Mouse (Mus musculus) liver, embryonic 12.5 days (tissue): Measurements from ENCODE around the gene Lpp. TPM values are rescaled to one million over a fixed set of nuclear protein-coding genes. Genes with fewer than 3 reads are reported as not detected.

Source experiments
- ATAC-seq: fragments of 200-750 bp; cut with Nextera tagmentation; 2 replicates; pipeline ENCODE4 v1.8.0; 2017; ENCODE audit warnings: moderate number of reproducible peaks, mild to moderate bottlenecking, moderate library complexity
- H3K27ac ChIP-seq: fragments of 300-500 bp; sonication (generic); 2 replicates; pipeline ENCODE4 v1.5.1; 2016; ENCODE audit warnings: mild to moderate bottlenecking
- H3K27me3 ChIP-seq: fragments of 300-500 bp; sonication (generic); replicated peaks from 2 replicates; pipeline ENCODE4 v1.6.1; 2016; ENCODE audit warnings: mild to moderate bottlenecking, moderate library complexity
- H3K36me3 ChIP-seq: fragments of 300-500 bp; sonication (generic); 2 replicates; pipeline ENCODE4 v1.6.1; 2016; ENCODE audit warnings: mild to moderate bottlenecking, moderate library complexity
- H3K4me1 ChIP-seq: fragments of 300-500 bp; sonication (generic); 2 replicates; pipeline ENCODE4 v1.6.1; 2016
- H3K4me2 ChIP-seq: fragments of 300-500 bp; sonication (generic); 2 replicates; pipeline ENCODE4 v1.6.1; 2016; ENCODE audit warnings: mild to moderate bottlenecking, moderate library complexity
- H3K4me3 ChIP-seq: fragments of 300-500 bp; sonication (generic); 2 replicates; pipeline ENCODE4 v1.5.1; 2016; ENCODE audit warnings: mild to moderate bottlenecking, moderate library complexity
- H3K9ac ChIP-seq: fragments of 300-500 bp; sonication (generic); 2 replicates; pipeline ENCODE4 v1.6.1; 2016; ENCODE audit warnings: mild to moderate bottlenecking, moderate library complexity
- H3K9me3 ChIP-seq: fragments of 300-500 bp; sonication (generic); replicated peaks from 2 replicates; pipeline ENCODE4 v1.6.1; 2016; ENCODE audit warnings: mild to moderate bottlenecking, moderate library complexity
- WGBS: fragments of 180-500 bp; shearing (Covaris S2); methylation state at CpG from one replicate; pipeline ENCODE4 v1.1.7; 2016; ENCODE audit not compliant: insufficient replicate concordance; 5-methylcytosine and 5-hydroxymethylcytosine counted together
- polyA plus RNA-seq: library from polyadenylated mRNA; unstranded; fragments of >200 nt; fragmentation: Nextera tagmentation; extraction: Ambion mirVana; gene quantifications from 2 replicates; pipeline ENCODE4 v1.2.1, GENCODE M21; 2016

Gene Lpp
- polyA plus RNA-seq, 1 experiment from 2014 or later = 9.5 TPM

GRCm38 (mm10) chr16:24475305-24475947 lies 82.1 kb downstream of the Lpp start:
- no peak for ATAC-seq
- H3K27me3 ChIP-seq = no peaks in the 10 kb centered on the region
- no peak overlapping the region for H3K4me2 ChIP-seq
- no peak overlapping the region for H3K27ac ChIP-seq
- peaks cover 11% of the 10 kb centered on the region for H3K4me1 ChIP-seq
- 73% methylated on average over 8 of the region's 8 CpGs for WGBS
- no peaks in the 10 kb centered on the region for H3K9me3 ChIP-seq
- H3K9ac ChIP-seq = no peak overlapping the region
- H3K4me3 ChIP-seq = no peak overlapping the region
- H3K36me3 ChIP-seq = no peaks in the 10 kb centered on the region

DNA sequence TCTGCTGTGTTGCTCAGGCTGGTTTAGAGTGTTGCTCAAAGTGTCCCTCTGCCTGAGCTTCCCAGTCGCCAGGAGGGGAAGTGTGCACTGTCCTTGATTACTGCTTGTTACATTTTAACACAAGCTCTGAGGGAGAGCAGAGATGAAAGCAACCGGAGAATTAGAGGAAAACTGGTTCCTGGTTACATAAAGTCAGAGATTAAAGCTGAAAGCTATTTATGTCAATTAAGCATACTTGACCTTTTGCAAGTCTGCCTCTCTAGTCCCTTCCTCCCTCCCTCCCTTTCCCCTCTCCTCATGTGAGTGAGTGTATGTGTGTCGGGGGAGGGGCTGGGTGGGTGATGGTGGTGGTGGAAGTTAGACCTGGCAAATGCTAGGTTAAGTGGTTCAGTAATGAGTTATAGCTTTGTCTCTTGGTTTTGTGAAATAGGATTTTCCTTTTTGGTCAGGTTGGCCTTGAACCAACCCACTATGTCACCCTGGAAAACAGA lies 83.6 kb downstream of the Lpp start:
- 25% methylated on average over 3 of the region's 3 CpGs for WGBS
- Histone ChIP-seq H3K27ac (0 out of 2 replicates have a peak overlapping the region, but pooled peaks have one; percentile 8), H3K4me2 (no peak overlapping the region), H3K9me3 (no peaks in the 10 kb centered on the region), H3K36me3 (no peaks in the 10 kb centered on the region), H3K4me3 (no peak overlapping the region), H3K27me3 (no peaks in the 10 kb centered on the region), H3K4me1 (peaks cover 11% of the 10 kb centered on the region), H3K9ac (no peak overlapping the region)
- peak; percentile 40; the same call in 1 of the 2 replicates for ATAC-seq

DNA sequence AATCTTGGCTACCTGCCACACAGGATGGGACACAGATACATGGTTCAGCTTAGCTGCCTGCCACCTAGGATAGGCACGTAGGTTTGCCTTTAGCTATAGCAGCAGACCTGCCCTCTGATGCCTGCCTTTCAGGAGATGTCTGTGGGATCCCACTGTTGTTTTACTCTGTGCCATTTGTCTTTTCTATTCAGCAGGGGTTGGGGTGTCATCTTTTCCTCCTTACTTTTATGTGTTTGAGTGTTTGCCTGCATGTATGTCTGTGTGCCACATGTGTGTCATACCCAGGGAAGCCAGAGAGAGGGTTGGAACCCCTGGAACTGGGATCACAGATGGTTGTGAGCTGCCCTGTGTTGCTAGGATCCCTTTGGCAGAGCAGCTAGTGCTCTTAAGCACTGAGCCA lies 84.7 kb downstream of the Lpp start:
- WGBS = 65% methylated on average over 1 of the region's 1 CpGs
- no peak for ATAC-seq
- H3K9ac ChIP-seq = no peak overlapping the region
- no peak overlapping the region for H3K4me2 ChIP-seq
- H3K27ac ChIP-seq = no peak overlapping the region
- no peaks in the 10 kb centered on the region for H3K36me3 ChIP-seq
- peaks cover 11% of the 10 kb centered on the region for H3K4me1 ChIP-seq
- no peak overlapping the region for H3K4me3 ChIP-seq
- H3K9me3 ChIP-seq = no peaks in the 10 kb centered on the region
- no peaks in the 10 kb centered on the region for H3K27me3 ChIP-seq

- WGBS = 72% methylated on average over 4 of the region's 4 CpGs
Measured at GRCm38 (mm10) chr16:24478851-24479250, 85.5 kb downstream of the Lpp start.

DNA sequence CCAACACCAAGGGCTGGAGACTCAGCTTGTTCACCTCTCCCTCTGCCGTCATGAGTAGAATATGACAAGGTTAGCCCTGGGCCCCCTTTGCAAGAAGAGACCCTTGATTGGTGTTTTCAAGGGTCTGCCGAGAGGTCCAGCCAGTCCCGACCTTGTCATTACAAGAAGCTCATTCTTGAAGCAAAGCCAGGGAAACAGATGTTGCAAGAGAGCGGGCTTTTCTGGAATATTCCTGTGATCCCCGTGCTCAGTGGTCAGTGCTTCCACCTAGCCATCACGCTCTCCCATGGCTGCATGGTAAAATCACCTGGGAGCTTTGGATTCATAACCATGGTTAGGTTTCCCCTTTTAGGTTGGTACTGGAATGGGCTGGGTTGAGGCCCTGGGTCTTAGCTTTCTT lies 89.3 kb downstream of the Lpp start:
- H3K4me2 ChIP-seq = no peak overlapping the region
- no peak overlapping the region for H3K27ac ChIP-seq
- no peak overlapping the region for H3K4me3 ChIP-seq
- no peaks in the 10 kb centered on the region for H3K27me3 ChIP-seq
- H3K9me3 ChIP-seq = no peaks in the 10 kb centered on the region
- no peaks in the 10 kb centered on the region for H3K36me3 ChIP-seq
- WGBS = 74% methylated on average over 6 of the region's 6 CpGs
- no peaks in the 10 kb centered on the region for H3K4me1 ChIP-seq
- H3K9ac ChIP-seq = no peak overlapping the region
- no peak for ATAC-seq

More at GRCm38 (mm10) chr16:24478851-24479250, 85.5 kb downstream of the Lpp start:
- no peak overlapping the region for H3K9ac ChIP-seq
- no peak overlapping the region for H3K4me3 ChIP-seq
- H3K27ac ChIP-seq = no peak overlapping the region
- peaks cover 11% of the 10 kb centered on the region for H3K4me1 ChIP-seq
- ATAC-seq = no peak
- H3K36me3 ChIP-seq = no peaks in the 10 kb centered on the region
- H3K27me3 ChIP-seq = no peaks in the 10 kb centered on the region
- no peaks in the 10 kb centered on the region for H3K9me3 ChIP-seq
- H3K4me2 ChIP-seq = no peak overlapping the region

GRCm38 (mm10) chr16:24483527-24484101 lies 90.3 kb downstream of the Lpp start:
- H3K4me1 ChIP-seq = no peaks in the 10 kb centered on the region
- H3K36me3 ChIP-seq = no peaks in the 10 kb centered on the region
- no peak overlapping the region for H3K4me3 ChIP-seq
- no peak overlapping the region for H3K27ac ChIP-seq
- H3K27me3 ChIP-seq = no peaks in the 10 kb centered on the region
- ATAC-seq = no peak
- no peak overlapping the region for H3K4me2 ChIP-seq
- H3K9ac ChIP-seq = no peak overlapping the region
- WGBS = 78% methylated on average over 13 of the region's 13 CpGs
- no peaks in the 10 kb centered on the region for H3K9me3 ChIP-seq

- ATAC-seq = no peak
- no peak overlapping the region for H3K4me3 ChIP-seq
- H3K9ac ChIP-seq = no peak overlapping the region
- H3K27me3 ChIP-seq = no peaks in the 10 kb centered on the region
- WGBS = 59% methylated on average over 6 of the region's 6 CpGs
- no peak overlapping the region for H3K27ac ChIP-seq
- no peaks in the 10 kb centered on the region for H3K36me3 ChIP-seq
- no peak overlapping the region for H3K4me2 ChIP-seq
- no peaks in the 10 kb centered on the region for H3K9me3 ChIP-seq
- peaks cover 7% of the 10 kb centered on the region for H3K4me1 ChIP-seq
Measured at GRCm38 (mm10) chr16:24487782-24488241, 94.5 kb downstream of the Lpp start.

GRCm38 (mm10) chr16:24489516-24490285 lies 96.4 kb downstream of the Lpp start:
- WGBS = 75% methylated on average over 8 of the region's 8 CpGs
- H3K4me3 ChIP-seq = no peak overlapping the region
- H3K4me2 ChIP-seq = no peak overlapping the region
- H3K9me3 ChIP-seq = no peaks in the 10 kb centered on the region
- peaks cover 12% of the 10 kb centered on the region for H3K4me1 ChIP-seq
- no peak overlapping the region for H3K27ac ChIP-seq
- H3K9ac ChIP-seq = no peak overlapping the region
- no peak for ATAC-seq
- no peaks in the 10 kb centered on the region for H3K27me3 ChIP-seq
- no peaks in the 10 kb centered on the region for H3K36me3 ChIP-seq

- Histone ChIP-seq H3K4me3 (no peak overlapping the region), H3K27ac (peak overlapping the region; percentile 40; the same call in 1 of the 2 replicates), H3K36me3 (no peaks in the 10 kb centered on the region), H3K4me1 (peaks cover 14% of the 10 kb centered on the region), H3K9me3 (no peaks in the 10 kb centered on the region), H3K27me3 (no peaks in the 10 kb centered on the region), H3K9ac (no peak overlapping the region), H3K4me2 (no peak overlapping the region)
- ATAC-seq = no peak
- 62% methylated on average over 18 of the region's 18 CpGs for WGBS
Measured at GRCm38 (mm10) chr16:24490751-24491485, 97.6 kb downstream of the Lpp start.

DNA sequence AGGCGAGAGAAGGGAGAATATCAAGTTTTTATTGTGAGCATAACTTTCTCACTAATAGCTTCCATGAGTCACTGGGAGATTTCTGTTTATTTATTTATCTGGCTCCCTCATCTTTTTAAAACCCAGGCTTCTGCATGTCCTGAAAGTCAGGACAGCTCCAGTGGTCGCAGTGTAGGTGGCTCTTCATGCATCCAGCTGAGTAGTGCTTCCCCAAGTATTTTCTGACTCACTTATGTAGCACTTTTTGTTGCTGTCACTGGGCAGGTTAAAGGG lies 98.1 kb downstream of the Lpp start:
- H3K27ac ChIP-seq = no peak overlapping the region
- 68% methylated on average over 2 of the region's 2 CpGs for WGBS
- no peaks in the 10 kb centered on the region for H3K27me3 ChIP-seq
- H3K9ac ChIP-seq = no peak overlapping the region
- no peaks in the 10 kb centered on the region for H3K9me3 ChIP-seq
- ATAC-seq = no peak
- peaks cover 14% of the 10 kb centered on the region for H3K4me1 ChIP-seq
- no peak overlapping the region for H3K4me3 ChIP-seq
- no peak overlapping the region for H3K4me2 ChIP-seq
- H3K36me3 ChIP-seq = no peaks in the 10 kb centered on the region

GRCm38 (mm10) chr16:24492194-24492940 lies 99.1 kb downstream of the Lpp start:
- no peak overlapping the region for H3K27ac ChIP-seq
- no peaks in the 10 kb centered on the region for H3K9me3 ChIP-seq
- H3K4me2 ChIP-seq = no peak overlapping the region
- H3K36me3 ChIP-seq = no peaks in the 10 kb centered on the region
- H3K4me1 ChIP-seq = peaks cover 14% of the 10 kb centered on the region
- H3K27me3 ChIP-seq = no peaks in the 10 kb centered on the region
- H3K4me3 ChIP-seq = no peak overlapping the region
- WGBS = 74% methylated on average over 4 of the region's 4 CpGs
- no peak for ATAC-seq
- H3K9ac ChIP-seq = no peak overlapping the region
